Mouse (Mus musculus): ENCODE measurements around the gene Ralgps2. TPM values are rescaled to one million over a fixed set of nuclear protein-coding genes. Genes with fewer than 3 reads are reported as not detected.

Gene Ralgps2
- polyA plus RNA-seq, 1 experiment, result 5.9 TPM

- no peaks in the 10 kb centered on the region for H3K4me1 ChIP-seq (ENCODE audit: control insufficient read depth, insufficient read depth, low read length)
- TF ChIP-seq CTCF (conservative IDR thresholded peaks at IDR 0.05; ENCODE audit: insufficient read depth, insufficient read length, low read depth, low read length) (no peak), POLR2A (IDR thresholded peaks at IDR 0.05; ENCODE audit: low read depth, low read length) (no peak)
- no peaks in the 10 kb centered on the region for H3K36me3 ChIP-seq (ENCODE audit: control insufficient read depth, insufficient read depth, low read length)
- no peak overlapping the region for H3K27ac ChIP-seq (ENCODE audit: insufficient read depth, low read depth, low read length)
- no peak for DNase-seq
- no peaks in the 10 kb centered on the region for H3K27me3 ChIP-seq (replicated peaks; ENCODE audit: control insufficient read depth, insufficient read depth, low read length)
- WGBS, result 90% methylated on average over 4 of the region's 4 CpGs
- no peak overlapping the region for H3K4me3 ChIP-seq (ENCODE audit: insufficient read depth, low read depth, low read length)
Measured at GRCm38 (mm10) chr1:156964586-156964932, 25.1 kb upstream of the Ralgps2 start.

GRCm38 (mm10) chr1:156963871-156964585, 24.6 kb upstream of the Ralgps2 start:
- H3K4me3 ChIP-seq (ENCODE audit: insufficient read depth, low read depth, low read length), result no peak overlapping the region
- WGBS, result 51% methylated on average over 7 of the region's 7 CpGs
- TF ChIP-seq POLR2A (IDR thresholded peaks at IDR 0.05; ENCODE audit: low read depth, low read length) (no peak), CTCF (conservative IDR thresholded peaks at IDR 0.05; ENCODE audit: insufficient read depth, insufficient read length, low read depth, low read length) (no peak)
- no peaks in the 10 kb centered on the region for H3K36me3 ChIP-seq (ENCODE audit: control insufficient read depth, insufficient read depth, low read length)
- no peak overlapping the region for H3K27ac ChIP-seq (ENCODE audit: insufficient read depth, low read depth, low read length)
- DNase-seq, result no peak
- H3K4me1 ChIP-seq (ENCODE audit: control insufficient read depth, insufficient read depth, low read length), result no peaks in the 10 kb centered on the region
- no peaks in the 10 kb centered on the region for H3K27me3 ChIP-seq (replicated peaks; ENCODE audit: control insufficient read depth, insufficient read depth, low read length)

- Histone ChIP-seq H3K27ac (ENCODE audit: insufficient read depth, low read depth, low read length) (no peak overlapping the region), H3K27me3 (replicated peaks; ENCODE audit: control insufficient read depth, insufficient read depth, low read length) (no peaks in the 10 kb centered on the region), H3K4me3 (ENCODE audit: insufficient read depth, low read depth, low read length) (no peak overlapping the region), H3K4me1 (ENCODE audit: control insufficient read depth, insufficient read depth, low read length) (no peaks in the 10 kb centered on the region), H3K36me3 (ENCODE audit: control insufficient read depth, insufficient read depth, low read length) (no peaks in the 10 kb centered on the region)
- no peak for DNase-seq
- TF ChIP-seq CTCF (conservative IDR thresholded peaks at IDR 0.05; ENCODE audit: insufficient read depth, insufficient read length, low read depth, low read length) (no peak), POLR2A (IDR thresholded peaks at IDR 0.05; ENCODE audit: low read depth, low read length) (no peak)
- WGBS, result 58% methylated on average over 8 of the region's 8 CpGs
Measured at GRCm38 (mm10) chr1:156961481-156962265, 22.2 kb upstream of the Ralgps2 start.

GRCm38 (mm10) chr1:156959004-156959403, 19.6 kb upstream of the Ralgps2 start:
- no peak for TF ChIP-seq POLR2A (IDR thresholded peaks at IDR 0.05; ENCODE audit: low read depth, low read length)
- TF ChIP-seq CTCF (conservative IDR thresholded peaks at IDR 0.05; ENCODE audit: insufficient read depth, insufficient read length, low read depth, low read length), result no peak
- no peak for DNase-seq
- Histone ChIP-seq H3K4me1 (ENCODE audit: control insufficient read depth, insufficient read depth, low read length) (no peaks in the 10 kb centered on the region), H3K27me3 (replicated peaks; ENCODE audit: control insufficient read depth, insufficient read depth, low read length) (no peaks in the 10 kb centered on the region), H3K36me3 (ENCODE audit: control insufficient read depth, insufficient read depth, low read length) (no peaks in the 10 kb centered on the region), H3K27ac (ENCODE audit: insufficient read depth, low read depth, low read length) (no peak overlapping the region), H3K4me3 (ENCODE audit: insufficient read depth, low read depth, low read length) (no peak overlapping the region)
- WGBS, result 79% methylated on average over 5 of the region's 5 CpGs

GRCm38 (mm10) chr1:156957360-156957759, 17.9 kb upstream of the Ralgps2 start:
- no peak for DNase-seq
- 84% methylated on average over 3 of the region's 3 CpGs for WGBS
- Histone ChIP-seq H3K27me3 (replicated peaks; ENCODE audit: control insufficient read depth, insufficient read depth, low read length) (no peaks in the 10 kb centered on the region), H3K4me3 (ENCODE audit: insufficient read depth, low read depth, low read length) (no peak overlapping the region), H3K36me3 (ENCODE audit: control insufficient read depth, insufficient read depth, low read length) (no peaks in the 10 kb centered on the region), H3K4me1 (ENCODE audit: control insufficient read depth, insufficient read depth, low read length) (no peaks in the 10 kb centered on the region), H3K27ac (ENCODE audit: insufficient read depth, low read depth, low read length) (no peak overlapping the region)
- no peak for TF ChIP-seq CTCF (conservative IDR thresholded peaks at IDR 0.05; ENCODE audit: insufficient read depth, insufficient read length, low read depth, low read length)
- no peak for TF ChIP-seq POLR2A (IDR thresholded peaks at IDR 0.05; ENCODE audit: low read depth, low read length)

GRCm38 (mm10) chr1:156955926-156956760, 16.7 kb upstream of the Ralgps2 start:
- WGBS, result 76% methylated on average over 17 of the region's 17 CpGs
- no peak for TF ChIP-seq POLR2A (IDR thresholded peaks at IDR 0.05; ENCODE audit: low read depth, low read length)
- TF ChIP-seq CTCF (conservative IDR thresholded peaks at IDR 0.05; ENCODE audit: insufficient read depth, insufficient read length, low read depth, low read length), result no peak
- no peak overlapping the region for H3K4me3 ChIP-seq (ENCODE audit: insufficient read depth, low read depth, low read length)
- no peaks in the 10 kb centered on the region for H3K36me3 ChIP-seq (ENCODE audit: control insufficient read depth, insufficient read depth, low read length)
- no peaks in the 10 kb centered on the region for H3K27me3 ChIP-seq (replicated peaks; ENCODE audit: control insufficient read depth, insufficient read depth, low read length)
- no peak for DNase-seq
- H3K4me1 ChIP-seq (ENCODE audit: control insufficient read depth, insufficient read depth, low read length), result no peaks in the 10 kb centered on the region
- no peak overlapping the region for H3K27ac ChIP-seq (ENCODE audit: insufficient read depth, low read depth, low read length)
